Mouse (Mus musculus): Measurements from ENCODE around the gene Per1.
A peak's percentile ranks its signal among the peaks of the same experiment; 100 is the strongest.

Per1 gene

DNA sequence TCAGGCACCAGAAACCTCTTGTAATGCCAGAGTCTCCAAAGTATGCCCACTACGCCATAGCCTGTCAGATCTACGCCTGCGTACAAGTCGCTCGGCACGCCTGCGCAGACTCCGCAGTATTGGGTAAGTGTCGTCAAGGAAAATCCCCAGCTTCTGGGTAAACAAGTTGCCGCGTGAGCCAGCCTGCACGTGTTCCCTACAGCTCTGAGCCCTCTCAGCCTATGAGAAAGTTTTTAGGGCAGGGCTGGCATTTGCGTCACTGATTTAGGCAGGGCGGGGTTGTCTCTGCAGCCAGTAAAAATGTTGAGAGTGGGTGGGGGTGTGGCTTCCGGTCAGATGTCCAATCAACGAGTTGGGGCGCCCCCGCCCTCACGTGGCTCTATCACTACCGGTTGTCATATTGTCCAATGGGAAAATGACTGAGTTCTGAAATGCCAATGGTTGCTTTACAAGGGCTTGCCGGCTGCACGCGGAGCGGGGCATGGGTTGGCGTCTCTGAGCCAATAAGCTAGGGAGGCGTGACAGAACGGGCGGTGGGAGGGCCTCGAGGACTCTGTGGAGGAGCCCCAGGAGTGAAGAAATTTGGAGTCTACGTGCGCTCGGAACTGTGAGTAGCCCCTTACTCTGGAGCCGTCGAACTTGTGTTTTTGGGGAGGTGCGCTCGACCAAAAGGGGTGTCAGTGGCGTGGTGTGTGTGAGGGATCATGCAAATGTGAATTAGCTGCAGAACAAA is at the start of gene Per1:
Gene Per1 (plus strand): TSS at position 521 of the 733 bp plus-strand sequence.
- DNase-seq, result peak; percentile 99

DNA sequence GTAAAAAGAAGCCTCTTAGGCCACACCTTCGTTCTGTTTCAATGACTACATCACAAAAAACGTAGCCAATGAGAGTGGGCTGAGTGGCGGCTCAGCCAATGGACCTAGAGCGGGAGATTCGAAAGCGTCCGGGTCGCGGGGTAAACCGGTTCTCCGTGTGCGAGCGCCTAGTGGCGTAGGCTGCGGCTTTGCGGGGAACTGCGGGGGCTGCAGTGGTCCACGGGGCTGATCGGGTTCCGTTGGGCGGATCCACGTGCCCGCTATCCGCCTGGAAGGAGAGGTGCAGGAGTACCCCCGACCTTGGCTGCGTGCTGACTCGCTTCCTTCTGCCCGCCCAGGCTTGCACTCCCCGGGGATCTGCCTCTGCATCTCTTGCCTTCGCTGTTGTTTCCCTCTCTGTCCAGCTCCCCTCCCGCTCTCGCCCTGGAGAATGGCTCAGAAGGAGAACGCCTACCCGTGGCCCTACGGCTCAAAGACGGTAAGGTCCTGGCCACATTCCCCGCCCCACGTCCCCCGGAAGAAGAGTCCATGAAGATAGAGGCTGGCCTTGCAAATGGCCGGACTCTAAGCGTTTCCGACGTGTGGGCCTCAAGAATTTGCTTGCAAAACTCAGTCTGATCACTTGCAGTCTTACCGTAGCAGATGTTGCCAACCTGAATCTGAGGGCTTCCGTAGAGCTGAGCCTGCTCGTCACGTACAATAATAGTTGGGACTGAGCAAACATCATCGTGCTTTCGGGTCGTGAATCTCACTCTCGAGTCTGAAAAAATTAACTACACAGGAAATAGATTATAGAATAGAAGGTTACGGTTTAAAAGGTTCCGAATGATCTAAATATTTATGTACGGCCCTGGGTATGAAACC is 49.3 kb upstream of the Per1 start, which contains the start of gene Aurkb:
Gene Aurkb (plus strand): TSS at position 117 of the 864 bp plus-strand sequence.
- peak; percentile 74 for DNase-seq

DNA sequence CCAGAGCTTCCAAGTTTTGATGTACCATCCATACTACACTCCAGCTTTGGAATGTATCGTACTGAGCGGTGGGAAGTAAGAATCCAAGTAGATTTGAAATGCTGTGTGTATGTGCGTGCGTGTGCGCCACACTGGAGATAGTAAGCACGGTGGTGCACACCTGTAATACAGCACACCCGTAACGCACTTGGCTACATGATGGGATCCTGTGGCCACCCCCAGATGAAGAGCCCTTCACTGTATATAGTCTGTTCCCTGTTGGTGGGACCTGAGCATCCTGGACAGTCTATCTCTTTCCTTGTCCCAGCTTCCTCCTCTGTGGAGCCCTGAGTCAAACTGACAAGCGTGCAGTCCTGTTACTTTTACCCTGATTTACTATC is 48.6 kb upstream of the Per1 start:
- DNase-seq, result no peak

DNA sequence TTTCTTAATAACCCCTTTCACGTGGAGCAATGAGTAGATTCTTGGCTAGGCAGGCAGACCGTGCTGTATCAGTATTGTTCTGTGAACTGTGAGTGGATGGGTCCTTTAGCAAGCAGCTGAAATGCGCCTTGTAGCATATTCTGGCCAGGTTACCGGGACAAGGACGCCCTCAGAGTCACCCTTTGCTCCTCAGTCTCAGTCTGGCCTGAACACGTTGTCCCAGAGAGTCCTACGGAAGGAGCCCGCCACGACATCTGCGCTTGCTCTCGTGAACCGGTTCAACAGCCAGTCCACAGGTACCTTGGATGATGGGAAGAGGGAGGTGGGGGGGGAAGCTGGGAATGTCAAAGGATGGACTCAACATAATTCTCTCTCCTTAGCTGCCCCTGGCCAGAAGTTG is 47.4 kb upstream of the Per1 start:
- DNase-seq, result no peak

DNA sequence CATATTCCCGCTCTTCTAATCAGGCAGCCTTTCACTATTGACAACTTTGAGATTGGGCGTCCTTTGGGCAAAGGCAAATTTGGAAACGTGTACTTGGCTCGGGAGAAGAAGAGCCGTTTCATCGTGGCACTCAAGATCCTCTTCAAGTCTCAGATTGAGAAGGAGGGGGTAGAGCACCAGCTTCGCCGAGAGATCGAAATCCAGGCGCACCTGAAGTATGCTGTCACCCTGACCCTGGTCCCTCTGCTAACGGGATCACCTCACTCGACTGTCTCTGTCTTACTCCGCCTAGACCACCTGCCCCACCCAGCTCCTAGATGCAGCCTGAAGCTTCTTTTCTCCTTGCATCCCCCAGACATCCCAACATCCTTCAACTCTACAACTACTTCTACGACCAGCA is 46.9 kb upstream of the Per1 start:
- DNase-seq, result no peak

DNA sequence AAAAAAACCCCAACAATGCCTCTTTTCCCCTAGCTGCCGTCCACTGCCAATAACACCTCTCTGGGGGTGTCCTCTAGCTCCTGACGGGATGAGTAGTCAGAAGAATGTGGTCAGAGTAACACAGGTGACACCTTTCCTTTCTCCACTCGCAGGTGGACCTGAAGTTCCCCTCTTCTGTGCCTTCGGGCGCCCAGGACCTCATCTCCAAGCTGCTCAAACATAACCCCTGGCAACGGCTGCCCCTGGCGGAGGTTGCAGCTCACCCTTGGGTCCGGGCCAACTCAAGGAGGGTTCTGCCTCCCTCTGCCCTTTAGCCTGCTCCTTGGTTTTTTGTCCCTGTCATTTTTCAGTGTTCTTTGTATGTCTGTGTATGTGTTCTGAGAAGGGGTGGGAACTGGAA is 44.3 kb upstream of the Per1 start:
- no peak for DNase-seq

DNA sequence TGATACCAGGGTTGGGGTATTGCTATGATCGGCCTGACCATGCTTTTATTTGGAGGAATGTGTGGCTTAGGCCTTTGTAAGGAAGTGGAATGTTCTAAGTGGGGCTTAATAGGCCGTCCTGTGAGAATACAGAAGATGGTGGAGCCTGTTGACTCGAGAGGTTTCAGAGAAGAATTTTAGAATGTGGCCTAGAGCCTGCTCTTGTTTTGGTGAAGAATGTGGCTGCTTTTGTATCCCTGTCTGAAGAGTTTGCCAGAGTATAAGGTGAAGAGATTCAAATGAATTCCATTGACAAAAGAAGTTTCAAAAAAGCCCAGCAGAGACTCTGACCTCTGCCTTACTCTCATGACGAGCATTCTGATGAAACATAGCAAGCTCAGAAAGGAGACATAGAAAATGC is 43.2 kb upstream of the Per1 start:
- no peak for DNase-seq

DNA sequence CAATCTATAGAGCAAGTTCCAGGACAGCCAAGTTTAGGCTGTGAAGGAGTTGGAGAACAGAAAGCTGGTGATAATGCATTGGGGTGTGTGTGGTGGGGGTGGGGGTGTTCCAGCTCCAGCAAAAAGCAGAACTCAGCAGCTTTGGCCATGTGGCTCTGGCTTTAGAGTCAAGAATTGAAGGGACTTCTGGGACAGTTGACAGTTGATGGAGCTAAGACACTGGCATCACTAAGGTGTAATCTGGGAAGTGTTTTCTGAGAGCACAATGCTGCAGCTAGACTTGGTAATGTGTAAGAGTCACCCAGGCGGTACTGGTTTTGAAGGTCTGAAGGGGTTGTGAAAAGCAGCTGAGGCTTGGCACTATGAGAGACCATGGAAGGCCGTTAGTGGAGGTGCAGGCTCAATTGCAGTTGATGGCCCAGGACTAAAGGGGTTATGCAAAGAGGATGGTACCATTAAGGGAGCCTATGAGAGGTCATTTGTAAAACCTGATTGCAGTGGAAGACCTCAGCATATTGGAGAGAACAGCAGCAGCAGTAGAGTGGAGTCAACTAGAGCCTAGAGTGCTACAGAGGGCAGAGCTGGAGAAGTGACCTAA is 42.1 kb upstream of the Per1 start:
- DNase-seq, result no peak

DNA sequence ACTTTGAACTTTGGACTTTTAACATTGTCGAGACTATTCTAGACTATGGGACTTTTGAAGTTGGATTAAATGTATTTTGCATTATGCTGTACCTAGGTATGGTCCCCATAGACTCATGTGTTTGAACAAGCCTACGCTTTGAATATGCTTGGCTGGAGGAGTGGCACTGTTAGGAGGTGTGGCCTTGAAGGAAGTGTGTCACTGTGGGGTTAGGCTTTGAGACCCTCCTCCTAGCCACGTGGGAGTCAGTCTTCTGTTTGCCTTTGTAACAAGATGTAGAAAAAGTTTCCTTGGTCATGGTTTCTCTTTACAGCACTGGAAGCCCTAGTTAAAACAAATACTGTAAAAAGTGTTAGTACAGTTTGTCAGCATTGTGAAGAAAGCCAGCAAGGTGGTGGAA is 41.2 kb upstream of the Per1 start:
- DNase-seq, result no peak

DNA sequence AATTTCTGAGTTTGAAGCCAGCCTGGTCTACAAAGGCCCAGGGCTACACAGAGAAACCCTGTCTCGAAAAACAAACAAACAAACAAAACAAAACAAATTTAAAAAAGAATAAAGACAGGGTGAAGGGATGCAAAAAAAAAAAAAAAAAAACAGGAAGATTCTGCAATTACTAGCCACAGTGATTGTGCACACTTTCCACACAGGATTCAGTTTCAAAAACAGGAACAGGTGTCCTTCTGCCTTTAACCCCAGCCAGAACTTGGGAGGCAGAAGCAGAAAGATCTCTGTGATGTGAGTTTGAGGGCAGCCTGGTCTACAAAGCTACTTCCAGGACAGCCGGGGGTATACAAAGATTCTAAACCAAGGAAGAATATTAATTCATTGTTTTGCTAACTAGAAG is 36.8 kb upstream of the Per1 start:
- DNase-seq, result no peak

DNA sequence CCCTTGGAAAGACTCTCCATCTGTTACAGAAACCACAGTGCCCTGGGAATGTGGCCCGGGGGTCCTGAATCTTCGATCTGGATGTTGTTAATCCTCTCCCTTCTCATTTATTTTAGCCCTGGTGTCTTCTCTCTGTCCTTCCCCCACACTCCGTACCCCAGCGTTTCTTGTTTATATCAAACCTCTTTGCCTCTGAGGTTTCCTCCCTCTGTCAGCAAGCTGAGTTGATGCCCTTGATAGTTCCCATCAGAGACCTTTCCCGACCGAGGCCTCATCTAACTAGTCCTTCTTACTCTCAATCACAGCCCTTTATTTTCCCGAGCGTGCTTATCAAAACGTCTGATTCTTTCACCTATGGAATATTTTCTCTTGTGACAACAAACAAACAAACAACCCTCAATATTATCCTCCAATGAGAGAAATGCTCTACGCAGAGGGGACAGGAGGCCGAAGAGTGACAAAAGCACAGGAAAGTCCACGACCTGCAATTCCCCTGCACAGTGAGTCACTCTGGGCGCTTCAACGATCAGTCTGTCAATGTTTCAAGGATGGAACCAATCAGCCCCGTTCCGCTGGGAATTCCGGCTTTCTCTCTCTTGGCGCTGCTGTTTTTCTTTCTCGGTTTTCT is 36.2 kb upstream of the Per1 start:
- DNase-seq, result no peak

DNA sequence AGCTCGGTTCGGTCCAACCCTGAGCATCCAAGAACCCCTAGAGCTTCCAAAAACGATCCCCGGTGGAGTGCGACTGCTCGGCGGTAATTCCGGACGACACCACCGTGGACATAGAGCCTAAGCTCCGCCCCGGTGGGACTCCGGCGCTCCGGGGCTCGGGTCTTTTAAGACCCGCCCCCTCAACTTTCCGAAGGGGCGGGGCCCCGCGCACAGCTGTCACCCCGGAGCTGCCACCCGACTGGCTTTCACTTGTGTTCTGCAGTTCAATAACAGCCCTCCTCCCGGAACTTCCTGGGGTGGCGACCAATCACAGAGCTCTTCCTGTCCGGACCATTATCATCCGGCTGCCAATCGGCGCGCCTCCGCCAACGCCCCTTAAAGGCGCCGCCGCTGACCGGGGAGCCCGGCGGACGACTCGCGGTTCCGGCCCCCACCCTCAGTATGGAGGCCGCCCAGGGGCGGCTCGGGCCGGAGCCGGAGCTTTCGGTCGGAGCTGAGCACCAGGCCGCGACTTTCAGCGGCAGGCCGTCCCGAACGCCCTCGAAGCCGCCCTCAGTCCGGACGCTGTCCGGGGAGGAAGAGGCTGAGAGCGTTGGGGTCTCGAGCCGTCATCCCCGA is 35.6 kb upstream of the Per1 start, which contains the start of gene Borcs6:
Gene Borcs6 (plus strand): TSS at position 361 of the 618 bp plus-strand sequence.
- peak; percentile 94 for DNase-seq

DNA sequence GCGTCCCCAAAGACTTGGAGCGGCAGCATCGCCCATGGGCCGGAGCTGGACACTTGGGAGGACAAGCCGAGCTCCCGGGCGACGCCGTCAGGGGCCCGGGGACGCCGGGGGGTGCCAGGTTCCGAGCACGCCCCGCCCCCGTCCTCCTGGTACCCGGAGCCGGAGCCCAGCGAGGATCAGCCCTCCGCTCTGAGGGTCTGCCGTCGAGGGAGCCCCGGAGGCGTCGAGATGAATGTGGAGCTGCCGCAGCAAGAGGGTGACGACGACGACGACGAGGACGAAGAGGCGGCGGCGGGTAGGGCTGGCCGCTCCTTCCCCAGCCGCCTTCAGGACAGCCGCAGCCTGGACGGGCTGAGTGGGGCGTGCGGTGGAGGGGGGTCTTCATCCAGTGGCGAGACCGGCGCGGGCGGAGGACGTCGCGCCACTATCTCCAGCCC is 35.0 kb upstream of the Per1 start:
- no peak for DNase-seq

DNA sequence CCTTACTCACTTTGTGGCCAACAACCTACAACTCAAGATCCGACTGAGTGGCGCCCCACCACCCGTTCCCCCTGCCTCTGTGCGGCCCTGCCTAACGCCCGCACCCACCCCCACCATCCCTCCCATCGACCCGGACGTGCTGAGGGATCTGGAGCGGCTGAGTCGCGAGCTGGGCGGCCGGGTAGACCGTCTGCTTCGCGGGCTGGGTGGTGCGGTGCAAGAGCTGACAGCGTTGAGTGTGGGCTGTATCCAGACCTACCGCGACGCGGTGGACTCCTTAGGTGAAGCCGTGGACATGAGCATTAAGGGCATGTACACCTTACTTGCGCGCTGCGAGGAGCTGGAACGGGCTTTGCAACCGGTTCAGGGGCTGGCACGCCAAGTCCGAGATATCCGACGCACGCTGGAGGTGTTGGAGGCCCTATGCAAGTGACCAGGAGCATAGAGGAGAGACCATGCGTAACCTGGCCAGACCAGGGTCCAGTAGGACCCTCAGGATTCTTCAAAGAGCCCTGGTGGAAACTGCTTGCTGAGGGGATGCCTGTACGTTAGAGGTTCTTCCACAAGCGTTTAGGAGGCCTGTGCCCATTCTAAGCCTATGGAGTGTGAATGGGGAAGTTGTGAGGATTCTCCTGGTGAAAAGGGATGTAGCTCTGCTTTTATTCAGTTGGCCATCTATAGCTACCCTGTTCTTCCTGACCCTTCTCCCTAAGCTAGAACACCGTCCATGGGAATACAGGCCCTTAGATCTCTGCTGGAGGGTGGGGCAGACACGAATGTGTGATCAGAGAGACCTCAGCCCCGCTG is 34.4 kb upstream of the Per1 start:
- peak; percentile 54 for DNase-seq

DNA sequence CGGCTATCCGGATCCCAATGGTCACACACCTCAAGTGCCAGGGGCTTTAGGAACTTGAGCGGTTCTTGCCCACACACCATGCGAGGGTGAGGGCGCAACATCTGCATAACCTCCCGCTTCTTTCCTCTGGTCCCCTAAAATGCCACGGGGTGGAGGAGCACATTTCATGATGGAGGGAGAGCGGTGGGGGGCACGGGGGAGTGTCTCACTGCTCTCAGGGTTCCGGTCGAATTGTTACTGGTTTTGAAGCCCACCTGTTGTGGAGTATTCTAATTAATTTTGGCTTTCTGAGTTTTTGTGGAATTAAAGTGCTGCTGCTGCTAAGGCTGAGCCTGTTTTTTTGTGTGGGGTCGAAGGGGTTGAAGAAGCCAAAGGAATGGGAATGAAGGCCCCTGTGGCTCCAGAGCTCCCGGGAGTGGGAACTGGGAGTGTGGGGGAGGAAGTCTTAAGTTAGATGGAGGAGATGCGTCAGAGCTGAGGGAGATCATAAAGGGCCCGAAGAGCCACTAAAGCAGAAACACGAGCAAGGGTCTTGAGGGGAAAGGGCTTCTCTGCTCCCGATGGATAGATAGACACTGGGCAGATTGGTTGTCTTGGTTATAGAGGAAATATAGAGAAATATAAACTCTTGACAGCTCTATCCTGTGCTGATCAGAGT is 33.6 kb upstream of the Per1 start:
- DNase-seq, result no peak

DNA sequence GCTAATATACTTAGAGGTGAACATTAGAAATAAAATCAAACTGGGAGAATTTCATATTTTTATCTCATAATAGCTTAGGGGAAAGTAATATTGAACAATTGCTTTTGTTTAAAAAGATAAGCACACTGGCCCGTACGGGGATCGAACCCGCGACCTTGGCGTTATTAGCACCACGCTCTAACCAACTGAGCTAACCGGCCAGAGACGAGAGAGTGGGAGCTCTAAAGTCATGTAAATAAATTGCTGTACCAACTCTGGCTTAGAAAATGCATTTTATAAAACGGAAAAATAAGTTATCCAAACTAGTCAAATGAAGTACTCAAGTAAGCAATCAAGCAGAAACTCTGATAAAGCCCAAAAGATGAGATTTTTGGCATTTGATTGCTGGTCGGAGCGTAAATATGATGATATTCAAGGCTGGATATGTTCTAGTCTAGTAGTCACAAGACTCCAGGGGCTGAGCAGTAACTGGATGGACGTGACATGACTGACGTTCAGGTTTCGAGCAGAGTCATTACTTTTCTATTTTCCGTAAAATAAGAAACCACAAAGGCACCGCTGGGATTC is 32.7 kb upstream of the Per1 start:
- peak; percentile 87 for DNase-seq

DNA sequence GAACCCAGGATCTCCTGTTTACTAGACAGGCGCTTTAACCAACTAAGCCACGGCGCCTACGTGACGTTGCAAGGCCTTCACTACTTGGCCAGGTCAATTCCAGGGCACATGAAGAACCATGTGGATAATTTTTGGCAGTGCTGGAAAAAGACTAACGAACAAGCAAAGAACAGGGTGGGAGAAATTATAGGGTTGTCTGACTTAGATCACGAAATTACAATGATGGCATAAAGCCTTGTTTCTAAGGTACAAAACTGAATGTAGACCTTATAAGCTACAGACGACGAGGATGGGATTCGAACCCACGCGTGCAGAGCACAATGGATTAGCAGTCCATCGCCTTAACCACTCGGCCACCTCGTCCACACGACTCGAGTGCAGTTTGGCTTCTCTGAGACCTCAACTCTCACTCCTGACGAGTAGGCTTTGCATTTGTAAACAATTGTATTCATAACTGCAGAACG is 32.2 kb upstream of the Per1 start:
- peak; percentile 99 for DNase-seq

DNA sequence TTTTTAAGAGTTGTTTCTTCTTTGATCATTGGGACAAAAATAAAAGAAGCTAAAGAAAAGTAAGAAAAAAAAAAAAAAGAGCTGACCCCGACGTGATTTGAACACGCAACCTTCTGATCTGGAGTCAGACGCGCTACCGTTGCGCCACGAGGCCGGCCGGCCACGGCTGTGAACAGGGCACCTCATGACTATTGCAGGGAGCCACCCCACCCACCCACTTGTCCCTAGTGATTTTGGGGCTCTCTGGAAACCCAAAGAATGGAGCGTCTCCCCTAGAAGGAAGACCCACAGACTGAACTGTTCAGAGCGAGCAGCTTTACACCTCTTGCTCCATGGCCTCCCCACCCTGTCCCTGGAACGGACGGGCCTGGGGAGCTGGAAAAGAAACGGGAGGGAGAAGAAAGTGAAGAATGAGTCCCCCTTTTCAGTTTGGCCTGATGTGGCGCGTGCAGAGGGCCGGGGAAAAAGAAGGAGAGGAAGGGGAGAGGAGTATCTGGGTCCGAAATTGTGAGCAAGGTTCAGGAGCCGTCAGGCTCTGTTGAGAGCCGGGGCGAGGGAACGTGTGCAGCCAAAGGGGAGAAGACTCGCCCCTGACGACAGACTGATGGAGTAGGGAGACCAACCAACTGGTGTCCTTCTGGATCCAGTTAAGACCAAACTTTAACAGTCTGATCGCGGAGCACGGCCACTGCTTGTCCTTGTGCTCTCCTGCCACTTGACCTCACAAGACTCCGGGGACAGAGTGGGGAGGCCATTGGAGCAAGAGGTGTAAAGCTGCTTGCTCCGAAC is 31.4 kb upstream of the Per1 start:
- DNase-seq, result peak; percentile 82

DNA sequence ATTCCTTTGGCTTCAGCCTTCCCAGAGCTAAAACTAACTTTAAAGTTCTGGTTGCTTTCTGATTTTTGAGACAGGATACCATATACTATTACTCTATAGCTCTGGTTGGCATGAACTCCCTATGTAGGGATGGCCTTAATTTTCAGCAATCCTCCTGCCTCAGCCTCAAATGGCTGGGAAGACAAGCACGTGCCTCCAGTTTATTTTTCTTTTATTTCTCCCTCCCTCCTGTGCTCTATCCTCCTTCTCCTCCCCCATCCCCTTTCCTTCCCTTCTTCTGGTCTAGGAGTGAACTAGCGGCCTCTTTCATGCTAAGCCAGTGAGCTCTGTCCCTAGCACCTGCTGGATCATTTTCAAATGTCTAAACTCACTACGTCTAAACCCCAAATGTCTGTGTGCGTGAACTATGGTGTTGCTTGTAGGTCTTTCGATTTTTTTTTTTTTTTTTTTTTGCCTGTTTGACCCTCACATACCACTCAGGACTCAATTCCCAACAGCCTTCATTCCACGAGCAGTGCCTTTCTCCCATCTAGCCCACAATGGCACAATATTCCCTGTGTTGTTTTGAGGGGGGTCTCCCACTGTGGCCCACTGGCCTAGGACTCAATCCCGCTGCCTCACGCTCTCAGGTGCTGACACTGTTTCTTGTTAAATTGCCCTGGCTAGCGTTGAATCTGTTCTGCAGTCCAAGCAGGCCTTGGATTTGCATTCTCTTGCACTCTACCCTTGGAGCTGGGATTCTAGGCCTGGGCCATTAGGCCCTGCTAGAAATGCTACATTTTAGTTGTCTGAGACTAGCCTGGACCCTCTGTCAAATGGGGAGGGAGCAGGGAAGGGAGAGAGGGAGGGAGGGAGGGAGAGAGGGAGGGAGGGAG is 30.5 kb upstream of the Per1 start:
- no peak for DNase-seq

All from kidney, adult 18-20 months (tissue).